Mouse (Mus musculus) urinary bladder, adult 2 months (tissue): ENCODE measurements around the gene Col23a1. TPM values are rescaled to one million over a fixed set of nuclear protein-coding genes. Genes with fewer than 3 reads are reported as not detected.

Source experiments
- DNase-seq: peaks from one replicate; pipeline ENCODE4 v3.0.0; 2022; ENCODE audit warnings: low spot score
- polyA plus RNA-seq: library from polyadenylated mRNA; depleted of rRNA; stranded (reverse); fragments of >200 nt; gene quantifications from 2 replicates; pipeline ENCODE4 v1.2.3, GENCODE M21; 2012

Col23a1 gene
- polyA plus RNA-seq, 1 experiment, result 2.6 TPM

- no peak for DNase-seq
Observed at GRCm38 (mm10) chr11:51482251-51482650, 192.5 kb downstream of the Col23a1 start.

GRCm38 (mm10) chr11:51485051-51485521 lies 195.4 kb downstream of the Col23a1 start:
- no peak for DNase-seq

DNA sequence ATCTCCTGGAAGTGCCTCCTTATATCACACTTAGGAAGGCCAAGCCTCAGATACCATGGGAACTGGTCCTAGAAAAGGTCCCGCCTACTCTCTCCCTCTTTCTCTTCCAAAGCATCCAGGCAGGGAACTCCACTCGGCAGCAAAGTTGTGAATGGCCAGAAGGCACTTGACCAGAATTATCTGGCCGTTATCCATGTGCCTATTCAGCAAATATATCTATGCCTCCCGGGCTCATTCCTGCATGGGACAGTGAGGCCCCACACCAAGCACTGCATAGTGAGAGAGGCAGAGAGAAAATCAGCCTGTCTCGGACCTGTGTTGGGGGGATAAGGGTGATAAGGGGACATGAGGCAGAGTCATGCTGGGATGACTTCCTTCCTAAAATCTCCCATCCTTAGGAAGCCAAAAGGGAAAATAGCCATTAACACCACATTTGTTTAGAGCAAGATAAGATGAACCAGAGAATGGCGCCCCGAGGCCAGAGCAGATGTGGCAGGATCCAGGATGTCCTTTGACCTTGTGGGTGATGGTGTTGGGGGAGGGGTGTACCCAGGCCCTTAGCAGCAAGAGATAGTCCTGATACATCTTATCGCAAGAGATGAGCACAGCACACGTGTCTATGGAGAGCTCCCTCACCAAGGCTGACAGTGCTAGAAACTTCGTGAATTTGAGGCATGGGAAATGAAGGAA lies 196.2 kb downstream of the Col23a1 start:
- DNase-seq, result no peak

DNA sequence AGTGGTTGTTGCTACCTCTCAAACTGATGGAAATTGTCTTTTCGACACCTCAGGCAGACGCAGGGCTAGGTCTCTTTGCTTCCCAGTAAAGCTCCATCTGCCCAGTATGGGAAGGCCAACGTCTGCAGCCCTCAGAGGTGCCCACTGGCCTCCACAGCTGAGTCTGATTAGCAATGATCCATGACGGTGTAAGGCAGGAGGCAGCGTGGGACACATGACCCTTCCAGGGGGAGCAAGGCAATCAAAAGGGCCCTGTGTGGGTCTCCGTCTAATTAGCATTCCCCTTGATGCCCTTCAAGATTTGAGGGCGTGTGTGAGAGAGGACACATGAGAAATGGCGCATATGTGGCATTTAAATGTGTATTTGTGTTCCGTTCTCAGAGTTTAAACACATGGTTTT lies 199.1 kb downstream of the Col23a1 start:
- DNase-seq, result no peak

GRCm38 (mm10) chr11:51493421-51493820 lies 203.7 kb downstream of the Col23a1 start:
- no peak for DNase-seq

- DNase-seq, result no peak
Observed at GRCm38 (mm10) chr11:51494178-51494577, 204.5 kb downstream of the Col23a1 start.

GRCm38 (mm10) chr11:51499776-51500175 lies 210.1 kb downstream of the Col23a1 start:
- DNase-seq, result no peak

DNA sequence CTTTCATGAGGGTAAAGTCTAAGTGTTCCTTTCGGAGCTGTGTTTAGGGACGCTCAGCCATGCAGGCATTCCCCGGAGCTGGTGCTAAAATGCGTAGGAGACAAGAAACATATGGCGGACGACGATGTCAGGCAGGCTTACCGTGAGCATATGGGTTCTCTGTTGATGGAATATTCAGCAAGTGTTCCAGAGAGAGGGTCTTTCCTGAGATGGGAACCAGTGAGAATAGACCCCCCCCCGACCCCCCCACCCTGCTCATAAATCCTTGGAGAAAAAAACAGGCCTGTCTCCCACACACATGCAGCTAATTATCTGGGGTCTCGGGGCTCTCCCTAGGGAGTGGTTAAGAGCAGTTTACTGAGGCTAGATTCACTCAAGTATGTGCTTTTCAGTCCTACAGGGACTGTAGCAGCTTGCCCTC lies 212.7 kb downstream of the Col23a1 start:
- DNase-seq, result no peak

GRCm38 (mm10) chr11:51504946-51505345 lies 215.2 kb downstream of the Col23a1 start:
- DNase-seq, result no peak

GRCm38 (mm10) chr11:51508053-51508452 lies 218.3 kb downstream of the Col23a1 start:
- DNase-seq, result no peak

GRCm38 (mm10) chr11:51509211-51509610 lies 219.5 kb downstream of the Col23a1 start:
- DNase-seq, result no peak

GRCm38 (mm10) chr11:51513019-51513418 lies 223.3 kb downstream of the Col23a1 start:
- no peak for DNase-seq

GRCm38 (mm10) chr11:51515346-51515745 lies 225.6 kb downstream of the Col23a1 start:
- no peak for DNase-seq

DNA sequence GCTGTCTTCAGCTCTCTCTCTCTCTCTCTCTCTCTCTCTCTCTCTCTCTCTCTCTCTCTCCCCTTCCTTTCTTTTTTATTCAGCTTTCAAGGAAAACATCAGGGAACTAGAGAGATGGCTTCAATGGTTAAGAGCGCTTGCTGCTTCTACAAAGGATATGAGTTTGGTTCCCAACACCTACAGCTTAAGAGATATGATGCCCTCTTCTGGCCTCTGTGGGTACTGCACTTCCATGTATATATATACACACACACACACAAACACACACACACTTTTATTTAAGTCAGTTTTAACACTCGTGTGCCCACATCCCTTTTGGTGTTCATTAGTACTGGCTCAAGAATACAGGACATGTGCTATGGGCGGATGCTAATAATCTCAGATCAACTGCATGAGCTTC lies 228.4 kb downstream of the Col23a1 start:
- no peak for DNase-seq

- no peak for DNase-seq
Observed at GRCm38 (mm10) chr11:51518585-51518984, 228.9 kb downstream of the Col23a1 start.

DNA sequence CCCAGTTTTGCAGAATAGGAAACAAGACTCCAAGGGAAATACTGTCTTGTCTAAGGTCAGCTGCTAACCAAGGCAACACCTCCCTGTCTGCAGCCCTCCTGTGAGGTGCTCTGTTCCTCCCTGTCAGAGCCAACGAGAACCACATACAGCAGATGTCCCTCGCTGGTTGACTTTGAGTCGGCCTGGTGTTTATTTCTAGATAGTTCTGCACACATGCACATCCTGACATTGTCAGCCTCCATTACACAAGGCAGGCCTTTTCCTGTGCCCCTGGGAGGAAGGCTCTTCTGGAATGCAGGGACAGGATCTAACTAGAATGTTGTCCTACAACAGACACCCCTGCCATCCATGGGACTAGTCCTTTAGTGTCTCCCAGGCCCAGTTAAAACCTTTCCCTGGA lies 231.7 kb downstream of the Col23a1 start:
- DNase-seq, result no peak

- DNase-seq, result no peak
Observed at GRCm38 (mm10) chr11:51523215-51523614, 233.5 kb downstream of the Col23a1 start.

DNA sequence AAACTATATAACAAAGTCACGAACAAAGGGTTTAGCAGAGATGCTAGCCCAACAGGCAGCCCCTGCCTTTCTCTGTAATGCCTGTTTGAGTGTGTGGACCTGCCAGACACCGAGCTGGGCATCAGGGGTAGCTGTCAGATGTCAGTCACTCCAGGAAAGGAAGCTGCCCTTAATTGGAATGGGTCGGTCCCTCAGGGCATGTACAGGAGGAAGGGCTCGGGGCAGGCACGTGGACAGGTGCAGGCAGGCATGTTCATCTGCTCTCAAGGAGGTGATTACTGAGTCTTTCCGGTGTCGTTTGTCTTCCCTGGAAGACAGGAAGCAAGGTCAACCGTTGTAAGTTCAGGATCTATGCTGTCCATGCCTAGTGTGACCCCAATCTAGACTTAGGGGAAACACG lies 233.9 kb downstream of the Col23a1 start:
- DNase-seq, result no peak

- no peak for DNase-seq
Observed at GRCm38 (mm10) chr11:51526631-51527161, 237.0 kb downstream of the Col23a1 start.

DNA sequence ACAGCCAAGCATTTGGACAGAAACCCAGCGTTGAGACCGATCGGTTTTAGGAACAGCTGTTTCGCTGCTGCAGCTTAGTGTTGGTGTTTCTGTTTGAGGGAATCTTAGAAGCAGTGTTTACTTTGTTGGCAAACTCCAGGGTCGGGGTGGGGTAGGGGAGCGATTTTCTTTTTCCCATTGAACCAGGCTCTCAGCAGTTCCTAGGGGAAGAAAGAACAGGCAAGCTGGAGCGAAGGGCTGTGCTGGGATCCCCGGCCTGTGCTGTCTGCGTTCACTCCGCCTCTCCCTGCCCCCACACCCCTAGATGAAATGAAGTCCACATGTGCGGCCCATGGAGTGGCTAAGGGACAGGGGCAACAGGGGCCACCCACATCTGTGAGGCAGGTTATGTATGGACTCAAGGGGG lies 243.4 kb downstream of the Col23a1 start:
- no peak for DNase-seq

DNA sequence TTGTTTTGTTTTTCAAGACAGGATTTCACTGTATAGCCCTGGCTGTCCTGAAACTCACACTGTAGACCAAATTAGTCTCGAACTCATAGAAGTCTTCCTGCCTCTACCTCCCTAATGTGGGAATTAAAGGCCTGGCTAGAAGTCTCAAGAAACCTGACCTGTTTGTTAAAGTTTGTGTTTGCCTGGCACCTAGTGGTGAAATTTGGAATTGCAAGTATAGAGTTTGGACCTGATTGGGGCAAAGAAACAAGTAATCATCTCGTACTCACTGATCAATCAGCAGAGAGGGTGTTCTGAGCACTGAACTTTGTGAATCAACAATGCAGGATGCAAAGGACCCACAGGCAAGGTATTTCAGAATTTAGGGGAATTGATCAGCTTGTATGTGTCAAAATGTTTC lies 244.6 kb downstream of the Col23a1 start:
- no peak for DNase-seq

DNA sequence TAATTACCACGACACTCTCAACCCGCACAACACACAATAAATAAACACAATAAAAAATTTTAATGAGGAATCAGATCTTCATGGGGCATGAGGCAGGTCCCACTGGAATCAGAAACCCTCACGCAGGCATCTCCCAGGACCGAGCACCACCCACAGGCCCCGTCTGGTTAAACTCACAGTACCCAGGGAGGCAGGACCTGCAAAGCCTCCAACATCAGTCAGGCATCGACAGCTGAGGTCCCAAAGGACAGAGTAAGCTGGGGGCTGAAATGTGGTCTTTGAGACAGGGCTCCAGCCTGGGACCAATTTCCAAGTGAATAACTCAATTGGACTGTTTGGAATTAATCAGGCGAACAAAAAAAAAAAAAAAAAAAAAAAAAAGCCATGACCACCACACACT lies 248.7 kb downstream of the Col23a1 start:
- DNase-seq, result no peak

DNA sequence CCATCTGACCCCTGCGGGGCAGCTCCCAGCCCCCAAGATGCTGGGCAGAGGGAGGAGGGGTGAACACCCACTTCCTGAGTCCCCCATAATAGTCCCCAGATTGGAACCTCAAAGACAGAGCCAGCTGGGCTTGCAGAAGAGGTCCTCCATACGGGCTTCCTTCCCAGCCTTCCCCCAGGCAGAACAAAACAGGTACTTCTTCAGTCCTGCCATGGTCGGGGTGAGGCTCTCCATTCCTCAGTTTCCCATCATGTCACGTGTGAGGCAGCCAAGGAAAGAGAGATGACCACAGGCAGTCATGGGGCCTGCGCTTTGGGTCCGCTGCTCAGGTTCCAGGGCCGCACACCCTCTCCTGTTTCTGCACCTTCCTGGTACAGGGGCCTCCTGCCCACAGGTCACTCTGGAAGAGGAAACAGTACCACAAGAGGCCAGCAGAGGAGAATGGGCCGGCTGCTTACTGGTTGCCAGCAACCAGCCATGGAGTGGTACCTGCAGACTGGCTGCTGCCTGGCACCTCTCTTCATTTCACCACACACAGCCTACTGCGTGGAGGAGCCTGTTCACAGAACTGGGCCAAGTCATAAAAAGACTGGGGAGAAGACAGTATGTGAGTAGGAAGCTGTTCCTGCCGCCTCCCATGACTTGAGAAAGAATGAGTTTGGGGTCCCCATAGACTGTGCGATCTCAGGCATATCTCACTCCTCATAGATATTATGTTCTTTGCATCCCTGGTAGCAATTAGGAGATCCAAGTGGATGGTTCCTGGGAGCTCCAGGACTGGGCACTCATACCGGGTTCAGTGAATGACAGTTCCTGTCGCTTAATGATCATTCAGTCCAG lies 249.4 kb downstream of the Col23a1 start:
- DNase-seq, result no peak
